Mouse (Mus musculus): ENCODE data around the gene Tmem178.

GRCm38 (mm10) chr17:80903121-80903875 is 41.1 kb upstream of the Tmem178 start:
- no peak for TF ChIP-seq CTCF (conservative IDR thresholded peaks at IDR 0.05; ENCODE audit: low read length)
- TF ChIP-seq POU5F1 (IDR thresholded peaks at IDR 0.05; ENCODE audit: borderline replicate concordance, low read length) = no peak
